Mouse (Mus musculus): Measurements from ENCODE around the gene Aak1.

DNA sequence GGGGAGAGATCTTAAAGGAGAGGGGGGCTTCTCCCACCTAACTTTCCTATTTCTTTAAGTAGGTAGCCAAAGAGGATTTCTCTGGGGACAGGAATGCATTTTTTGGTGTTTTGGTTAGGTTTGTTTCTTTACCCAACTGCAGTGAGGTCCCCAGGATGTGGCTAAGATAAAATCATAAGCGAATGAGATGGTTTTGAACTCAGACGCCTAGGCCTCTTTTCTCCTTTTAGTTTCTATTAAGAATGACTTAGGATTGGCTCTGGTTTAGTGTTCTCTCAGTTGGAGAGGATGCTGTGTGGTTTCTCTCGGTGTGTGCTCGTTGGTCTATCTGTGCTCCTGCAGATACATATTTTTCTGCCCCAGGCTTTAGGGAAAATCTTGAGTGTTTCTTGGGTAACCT, 1.3 kb downstream of the Aak1 start:
- TF ChIP-seq CTCF (IDR thresholded peaks at IDR 0.05; ENCODE audit: low read depth, low read length) (no peak), POLR2A (IDR thresholded peaks at IDR 0.05; ENCODE audit: extremely low read depth, insufficient read depth, low read length) (no peak)
